Mouse (Mus musculus): ENCODE data around the gene Ubxn11.

DNA sequence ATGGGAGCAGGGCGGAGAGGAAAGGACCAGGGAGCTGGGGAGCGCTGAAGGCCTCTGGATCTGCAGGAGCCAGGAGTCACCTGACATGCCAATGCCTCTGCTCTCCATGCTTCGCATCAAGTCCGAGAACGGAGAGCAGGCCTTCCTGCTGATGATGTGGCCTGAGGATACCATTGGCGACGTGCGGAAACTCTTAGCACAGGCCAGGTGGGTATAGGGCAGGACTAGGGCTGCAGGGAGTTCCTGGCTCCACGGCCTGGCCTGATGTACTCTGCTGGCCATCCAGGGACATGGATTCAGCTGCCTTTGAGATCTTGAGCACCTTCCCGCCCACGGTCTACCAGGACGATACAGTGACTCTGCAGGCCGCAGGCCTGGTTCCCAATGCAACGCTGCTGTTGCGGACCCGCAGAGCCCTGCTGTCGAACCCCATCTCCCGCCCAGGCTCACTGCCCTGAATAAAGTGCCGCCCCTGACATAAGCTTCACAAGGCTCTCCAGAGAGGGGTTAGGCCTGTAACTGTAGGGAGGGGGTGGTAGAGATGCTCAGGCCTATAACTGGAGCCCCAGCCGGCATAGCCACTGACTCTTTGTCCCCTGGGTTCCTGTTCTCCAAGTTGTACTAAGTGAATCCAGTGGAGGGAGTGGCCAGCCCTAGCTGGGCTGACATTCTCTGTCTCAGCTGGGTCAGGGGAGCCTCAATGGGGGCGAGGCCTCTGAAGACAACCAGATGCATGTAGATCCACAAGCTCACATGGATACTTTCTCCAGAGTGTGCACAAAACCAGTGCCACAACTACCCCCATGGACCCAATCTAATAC, 24.1 kb downstream of the Ubxn11 start:
- TF ChIP-seq CTCF (IDR thresholded peaks at IDR 0.05; ENCODE audit: borderline replicate concordance, control insufficient read depth, extremely low read depth, insufficient read depth, low read length, poor library complexity) (no peak), POLR2A (IDR thresholded peaks at IDR 0.05; ENCODE audit: control insufficient read depth, extremely low read depth, insufficient read depth, low read length, poor library complexity) (no peak)

All from thymus, adult 2 months (tissue).